Mouse (Mus musculus) adrenal gland, postnatal 4 days (tissue): Measurements from ENCODE around the gene Mpo. TPM values are rescaled to one million over a fixed set of nuclear protein-coding genes. Genes with fewer than 3 reads are reported as not detected.

Experiments used
- DNase-seq, 2 experiments: peaks; one replicate each; pipeline ENCODE4 v3.0.0; 2021 to 2022; ENCODE audit warnings: low spot score in 2 of 2, mixed read lengths in 2 of 2
- total RNA-seq, 2 experiments: library from RNA; stranded (reverse); gene quantifications; 2 replicates each; pipeline ENCODE4 v1.2.3; 2021

The Mpo gene
- total RNA-seq, 2 experiments from 2014 or later: 2.8 to 12.9 TPM

- no peak for DNase-seq
These were observed 36.1 kb upstream of the Mpo start for GRCm38 (mm10) chr11:87757001-87757954.

- DNase-seq: no peak
These were observed 35.0 kb upstream of the Mpo start for GRCm38 (mm10) chr11:87758161-87758911.

GRCm38 (mm10) chr11:87758957-87759608 is 34.3 kb upstream of the Mpo start:
- DNase-seq: no peak

GRCm38 (mm10) chr11:87759609-87760005 is 33.8 kb upstream of the Mpo start:
- DNase-seq: no peak

GRCm38 (mm10) chr11:87760301-87761081 is 32.9 kb upstream of the Mpo start, which contains the start of gene Tspoap1:
Gene Tspoap1 (plus strand): TSS chr11:87760541.
- DNase-seq: no peak

- no peak for DNase-seq
These were observed 32.1 kb upstream of the Mpo start for GRCm38 (mm10) chr11:87761181-87761721.

- DNase-seq: no peak
These were observed 31.3 kb upstream of the Mpo start for GRCm38 (mm10) chr11:87761806-87762701.

GRCm38 (mm10) chr11:87762702-87763385 is 30.5 kb upstream of the Mpo start:
- DNase-seq: no peak

- DNase-seq: no peak
These were observed 29.8 kb upstream of the Mpo start for GRCm38 (mm10) chr11:87763511-87763987.

GRCm38 (mm10) chr11:87763988-87764876 is 29.1 kb upstream of the Mpo start:
- no peak for DNase-seq

GRCm38 (mm10) chr11:87768745-87769144 is 24.6 kb upstream of the Mpo start:
- DNase-seq: no peak

- DNase-seq: peak; percentile 50 to 66
These were observed 22.4 kb upstream of the Mpo start for GRCm38 (mm10) chr11:87770989-87771388.

- DNase-seq: no peak
These were observed 21.0 kb upstream of the Mpo start for GRCm38 (mm10) chr11:87772354-87772753.

- no peak for DNase-seq
These were observed 15.1 kb upstream of the Mpo start for GRCm38 (mm10) chr11:87778100-87778765.

GRCm38 (mm10) chr11:87778915-87779314 is 14.5 kb upstream of the Mpo start:
- DNase-seq: no peak

GRCm38 (mm10) chr11:87779392-87779791 is 14.0 kb upstream of the Mpo start:
- DNase-seq: no peak

GRCm38 (mm10) chr11:87780130-87780529 is 13.3 kb upstream of the Mpo start:
- no peak for DNase-seq
